Mouse (Mus musculus): ENCODE measurements around the gene Ralgapa2.

Gene Ralgapa2

DNA sequence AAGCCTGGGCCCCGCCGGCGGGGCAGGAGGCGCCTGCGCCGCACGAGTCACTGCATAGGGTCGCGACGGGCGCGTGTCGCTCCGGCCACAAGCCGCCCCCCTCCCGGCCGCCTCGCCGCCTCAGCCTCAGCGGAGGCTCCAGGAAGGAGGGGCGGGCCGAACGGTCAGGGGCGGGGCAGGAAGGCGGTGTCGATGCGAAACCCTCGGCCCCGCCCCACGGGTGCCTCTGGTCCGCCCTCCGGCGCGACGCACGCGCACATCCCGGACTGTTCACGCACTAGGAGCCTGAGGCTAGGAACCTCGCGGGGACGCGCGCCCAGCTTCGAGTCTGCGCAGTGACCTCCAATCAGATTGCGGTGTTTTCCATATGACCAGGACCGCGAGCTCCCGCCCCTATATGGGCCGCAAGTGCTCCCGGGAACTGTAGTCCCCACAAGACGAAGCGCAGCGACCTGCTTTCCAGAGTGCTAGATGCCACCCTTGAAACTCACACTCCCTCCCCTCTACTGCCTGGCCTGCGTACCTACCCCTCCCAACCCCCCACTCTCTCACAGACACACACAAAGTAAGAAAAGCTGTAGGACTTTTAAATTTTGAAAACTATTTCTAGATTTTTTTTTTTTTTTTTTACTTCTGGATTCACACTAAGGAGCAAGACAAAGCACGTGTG is at the start of gene Ralgapa2:
Gene Ralgapa2 (minus strand): TSS at position 434 of the 670 bp plus-strand sequence.
- DNase-seq (ENCODE audit: low read depth, low spot score): peak; percentile 96

DNA sequence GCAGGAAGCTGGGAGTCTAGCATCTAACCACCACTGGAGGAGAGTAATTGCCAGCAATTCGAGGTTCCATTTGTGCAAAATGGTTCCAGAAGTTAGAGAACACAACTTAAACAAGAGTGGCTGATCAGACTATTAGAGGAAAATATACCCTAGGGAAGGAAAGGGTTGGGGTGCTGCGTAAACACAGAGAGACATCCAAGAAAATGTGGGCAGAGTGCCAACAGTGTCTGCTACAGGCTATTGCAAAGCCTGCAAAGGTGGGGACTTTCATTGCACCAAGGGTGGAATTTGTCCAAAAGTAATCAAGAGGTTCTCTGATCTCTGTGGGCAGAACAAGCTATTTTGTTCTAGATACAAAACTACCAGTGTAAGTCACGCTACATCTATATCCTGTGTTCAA is 49.4 kb upstream of the Ralgapa2 start:
- no peak for DNase-seq (ENCODE audit: low read depth, low spot score)

DNA sequence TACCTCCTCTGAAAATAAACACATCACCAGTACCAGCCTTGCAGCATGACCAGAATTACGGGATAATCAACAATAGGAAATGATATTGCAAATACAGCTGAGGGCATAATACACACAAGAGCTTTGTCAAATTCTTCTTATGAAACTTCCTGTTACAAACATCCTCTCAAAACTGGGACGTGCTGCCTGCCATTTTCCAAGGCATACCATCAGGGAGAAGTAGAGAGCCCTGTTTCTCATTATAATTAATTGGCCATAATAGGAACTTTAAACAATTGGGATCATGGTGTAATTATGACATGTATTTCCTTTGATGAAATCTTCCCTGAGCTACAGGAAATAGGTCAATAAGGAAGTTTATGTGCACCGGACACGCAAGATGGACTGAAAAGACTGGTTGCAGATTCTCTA is 48.5 kb upstream of the Ralgapa2 start:
- DNase-seq (ENCODE audit: low read depth, low spot score): no peak

DNA sequence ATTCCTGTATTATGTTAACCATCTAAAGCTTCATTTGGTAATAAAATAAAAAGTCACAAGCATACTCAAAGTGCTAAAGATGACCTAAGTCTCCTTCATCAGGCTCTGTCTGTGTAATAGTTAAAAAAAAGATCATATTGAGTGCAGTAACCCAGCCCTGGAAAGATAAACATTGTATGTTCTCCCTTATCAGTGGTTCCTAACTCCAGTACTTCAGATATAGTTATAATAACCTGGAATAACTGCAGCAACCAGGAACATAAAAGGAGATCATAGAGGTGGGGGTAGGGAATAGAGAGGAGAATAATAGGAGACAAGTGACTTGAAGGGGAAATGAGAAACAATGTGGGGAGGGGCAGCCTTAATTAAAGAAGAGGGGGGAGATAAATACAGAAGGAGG is 44.0 kb upstream of the Ralgapa2 start:
- DNase-seq (ENCODE audit: low read depth, low spot score): no peak

DNA sequence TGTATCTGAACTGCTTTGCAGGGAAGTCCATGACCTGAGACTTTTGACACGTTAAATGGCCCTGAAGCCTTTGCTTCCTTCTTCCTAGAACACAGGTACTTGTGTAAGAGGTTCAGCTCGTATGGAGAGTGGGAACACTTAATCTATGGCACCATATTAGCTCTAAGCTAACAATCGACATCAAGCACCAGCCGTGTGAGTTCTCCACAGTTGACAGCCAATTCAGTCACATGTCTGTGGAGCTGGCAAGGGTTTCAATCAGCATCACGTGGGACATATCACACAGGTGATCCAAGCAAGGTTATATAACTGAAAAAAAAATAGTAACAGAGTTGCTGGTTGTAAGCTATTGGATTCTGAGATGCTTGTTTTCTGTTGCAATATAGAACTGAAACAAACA is 43.2 kb upstream of the Ralgapa2 start:
- DNase-seq (ENCODE audit: low read depth, low spot score): no peak

DNA sequence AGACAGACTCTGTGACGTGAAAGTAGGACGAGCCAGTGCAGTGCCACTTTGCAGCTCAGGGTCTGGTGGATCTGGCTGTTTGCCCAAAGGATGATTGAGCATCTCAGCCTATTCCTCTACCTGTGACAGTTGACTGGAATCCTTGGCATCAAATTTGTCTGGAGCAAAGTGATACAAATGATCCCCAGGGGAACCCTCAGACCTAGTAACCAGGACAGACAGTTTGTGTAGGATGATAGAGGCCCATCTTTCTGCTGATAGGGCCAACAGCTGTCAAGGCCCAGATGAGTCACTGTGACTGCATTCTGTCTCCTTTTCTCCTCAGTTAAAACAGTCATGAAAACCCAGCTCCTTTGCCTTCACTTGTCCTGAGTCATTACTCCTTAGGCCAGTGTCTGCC is 41.6 kb upstream of the Ralgapa2 start:
- DNase-seq (ENCODE audit: low read depth, low spot score): no peak

DNA sequence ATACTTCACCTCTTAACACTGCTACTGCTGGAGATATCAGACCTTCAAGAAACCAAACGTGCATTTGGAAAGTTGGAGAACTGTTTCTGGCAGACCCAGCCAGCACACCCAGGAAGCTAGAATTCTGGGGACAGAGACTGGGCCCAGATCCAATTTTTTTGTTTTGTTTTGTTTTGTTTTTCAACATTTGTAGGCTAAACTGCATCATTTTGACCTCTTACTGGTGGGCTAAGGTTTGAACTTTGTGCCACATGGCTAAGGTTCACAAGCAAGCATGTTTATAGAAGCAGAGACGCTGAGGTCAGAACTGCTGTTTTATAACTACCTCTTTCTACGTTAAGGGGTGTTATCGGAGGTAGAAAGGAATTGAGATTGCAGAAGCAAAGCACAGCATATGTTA is 39.7 kb upstream of the Ralgapa2 start:
- no peak for DNase-seq (ENCODE audit: low read depth, low spot score)

DNA sequence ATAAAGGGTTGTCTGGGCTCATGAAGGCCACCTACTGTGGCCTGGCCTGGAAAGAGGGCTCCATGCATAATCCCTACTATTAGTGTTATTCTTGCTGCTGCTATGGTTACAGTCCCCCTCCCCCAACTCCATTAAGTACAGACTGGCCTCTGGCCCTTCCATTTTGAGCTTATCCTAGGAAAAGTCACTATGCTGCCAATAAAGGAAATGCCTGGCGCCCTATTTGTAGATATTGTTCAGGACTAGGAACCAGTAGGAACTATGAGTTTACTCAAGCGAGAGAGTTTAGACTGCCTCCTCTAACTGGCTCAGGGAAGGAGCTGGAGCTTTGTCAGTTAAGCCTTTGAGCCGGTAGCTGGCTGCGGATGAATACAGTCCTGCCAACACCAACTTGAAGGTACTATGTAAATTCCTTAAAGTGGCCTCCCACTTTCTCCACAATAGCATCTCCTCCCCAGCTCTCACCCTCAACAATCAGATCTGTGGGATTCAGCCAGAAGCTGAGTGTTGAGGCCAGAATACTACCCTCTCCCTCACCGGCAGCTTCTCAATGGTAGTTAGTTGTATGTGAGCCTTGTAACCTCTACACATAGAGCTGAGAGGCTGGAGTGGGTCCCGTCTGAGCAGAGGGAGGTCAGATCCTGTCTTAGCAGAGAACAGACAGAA is 37.1 kb upstream of the Ralgapa2 start:
- peak; percentile 20 for DNase-seq (ENCODE audit: low read depth, low spot score)

DNA sequence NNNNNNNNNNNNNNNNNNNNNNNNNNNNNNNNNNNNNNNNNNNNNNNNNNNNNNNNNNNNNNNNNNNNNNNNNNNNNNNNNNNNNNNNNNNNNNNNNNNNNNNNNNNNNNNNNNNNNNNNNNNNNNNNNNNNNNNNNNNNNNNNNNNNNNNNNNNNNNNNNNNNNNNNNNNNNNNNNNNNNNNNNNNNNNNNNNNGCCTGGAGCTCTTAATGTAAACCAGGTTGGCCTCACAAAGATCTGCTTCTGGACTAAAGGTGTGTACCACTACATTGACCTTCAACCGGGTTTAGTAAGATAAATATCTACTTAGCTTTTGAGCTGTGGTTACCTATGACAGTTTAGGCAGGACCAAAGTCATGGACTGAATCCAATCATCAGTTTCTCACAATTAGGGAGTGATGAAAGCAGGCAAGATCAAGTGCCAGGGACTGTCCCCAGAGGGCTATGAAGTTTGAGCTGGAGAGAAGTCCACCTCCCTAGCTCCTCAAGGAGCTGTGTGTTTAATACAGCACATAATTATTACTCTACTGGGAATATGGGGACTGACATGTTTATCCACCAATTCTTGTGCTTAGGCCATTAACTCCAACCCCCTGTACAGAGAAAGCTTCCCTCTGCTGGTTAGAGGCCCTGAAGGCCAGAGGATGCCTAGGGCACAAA is 32.1 kb upstream of the Ralgapa2 start:
- DNase-seq (ENCODE audit: low read depth, low spot score): no peak

DNA sequence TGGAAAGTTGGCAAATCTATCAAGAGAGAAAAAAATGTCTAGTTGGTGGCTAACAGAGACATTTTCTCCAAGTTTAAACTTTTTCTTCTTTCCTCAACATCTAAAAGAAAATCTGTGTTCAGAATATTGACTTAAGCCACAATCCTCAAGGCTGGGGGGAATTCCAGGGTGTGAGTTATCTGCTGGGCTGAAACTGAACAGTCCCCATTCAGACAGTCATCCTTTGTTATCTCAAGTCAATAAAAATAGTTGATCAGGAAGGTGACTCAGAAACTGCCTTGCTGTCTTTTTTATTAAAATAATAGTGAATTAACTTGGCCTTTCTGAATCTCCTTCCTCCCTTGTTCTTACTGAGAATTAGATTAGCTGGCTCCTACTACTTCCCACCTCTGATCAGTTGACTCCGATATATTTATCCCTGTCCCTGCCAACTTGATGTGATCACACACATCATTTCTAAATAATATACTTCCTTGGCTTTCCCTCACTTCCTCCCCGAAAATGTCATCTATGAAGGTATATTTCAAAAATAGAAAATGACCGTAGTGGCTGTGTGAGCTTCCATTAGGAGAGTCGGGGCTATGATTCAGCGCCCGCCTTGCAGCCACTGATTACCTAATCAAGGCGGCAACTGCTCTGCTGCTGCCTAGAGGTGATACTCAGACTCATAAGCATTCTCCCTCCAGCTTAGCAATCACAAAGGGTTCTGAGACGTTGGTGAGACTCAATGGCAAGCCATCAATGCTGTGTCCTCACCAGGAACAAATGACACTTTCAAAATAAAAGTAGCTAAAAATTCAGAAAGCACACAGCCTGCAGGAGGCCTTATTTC is 21.2 kb upstream of the Ralgapa2 start:
- DNase-seq (ENCODE audit: low read depth, low spot score): no peak

DNA sequence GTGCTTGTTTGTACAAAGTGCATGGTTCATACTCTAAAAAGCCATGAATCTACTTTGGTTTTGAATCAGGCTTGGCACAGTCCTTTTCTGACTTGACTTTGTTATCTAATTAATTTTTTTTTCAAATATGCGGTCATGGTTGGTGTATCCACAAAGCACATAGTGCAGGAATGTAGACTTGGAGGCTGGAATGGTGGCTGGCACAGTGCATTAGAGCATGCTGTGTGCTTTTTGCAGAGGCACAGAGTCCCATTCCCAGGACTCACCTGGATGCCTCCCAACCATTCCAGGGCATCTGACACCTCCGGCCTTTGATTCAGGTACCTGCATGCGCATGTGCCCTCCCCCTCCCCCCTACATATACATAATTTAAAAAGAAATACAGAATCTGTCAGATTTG is 20.3 kb upstream of the Ralgapa2 start:
- no peak for DNase-seq (ENCODE audit: low read depth, low spot score)

DNA sequence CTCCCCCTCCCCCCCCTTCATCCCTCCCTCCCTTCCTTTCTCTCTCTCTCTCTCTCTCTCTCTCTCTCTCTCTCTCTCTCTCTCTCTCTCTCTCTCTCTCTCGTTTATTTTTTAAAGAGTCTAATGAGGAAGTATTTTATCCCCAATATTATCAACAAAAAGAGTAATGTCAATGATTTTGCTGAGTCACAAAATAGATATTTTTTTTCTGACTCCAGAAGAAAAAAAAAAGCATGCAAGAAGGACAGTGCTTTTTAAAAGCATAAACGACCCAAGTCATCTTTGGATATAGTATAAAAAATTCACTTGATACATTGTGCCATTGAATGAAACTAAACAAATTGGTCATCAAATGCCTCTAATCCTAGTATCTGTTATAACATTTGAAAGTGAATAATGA is 13.3 kb upstream of the Ralgapa2 start:
- no peak for DNase-seq (ENCODE audit: low read depth, low spot score)

DNA sequence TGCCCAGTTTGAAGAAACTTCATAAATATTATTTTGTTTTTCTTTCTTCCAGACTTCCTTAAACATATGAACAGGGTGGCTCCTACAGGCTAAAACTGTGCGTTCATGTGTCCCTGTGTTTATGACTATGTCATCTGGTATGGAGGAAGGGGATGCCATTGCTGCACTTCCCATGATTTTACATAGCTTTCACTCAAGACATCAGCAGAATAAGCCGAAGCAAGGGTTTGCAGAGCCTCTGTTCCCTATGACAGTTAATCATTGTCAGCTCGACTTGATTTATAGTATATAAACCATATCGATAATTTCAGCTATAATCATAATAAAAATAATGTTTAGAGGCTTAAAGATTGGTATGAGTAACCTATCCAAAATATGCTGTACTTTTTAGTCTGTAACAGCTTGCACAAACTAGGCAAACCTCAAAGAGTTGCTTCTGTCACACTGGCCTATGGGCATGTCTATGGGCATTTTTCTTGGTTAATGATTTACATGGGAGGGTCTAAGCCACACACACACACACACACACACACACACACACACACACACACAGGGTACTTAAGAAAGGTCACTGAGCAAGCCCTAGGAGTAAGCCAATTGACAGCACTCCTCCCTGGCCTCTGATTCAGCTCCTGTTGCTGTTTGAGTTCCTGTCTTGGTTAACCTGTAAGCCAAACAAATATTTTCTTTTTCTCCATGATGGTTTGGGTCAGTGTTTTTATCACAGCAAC is 12.7 kb upstream of the Ralgapa2 start:
- DNase-seq (ENCODE audit: low read depth, low spot score): no peak

DNA sequence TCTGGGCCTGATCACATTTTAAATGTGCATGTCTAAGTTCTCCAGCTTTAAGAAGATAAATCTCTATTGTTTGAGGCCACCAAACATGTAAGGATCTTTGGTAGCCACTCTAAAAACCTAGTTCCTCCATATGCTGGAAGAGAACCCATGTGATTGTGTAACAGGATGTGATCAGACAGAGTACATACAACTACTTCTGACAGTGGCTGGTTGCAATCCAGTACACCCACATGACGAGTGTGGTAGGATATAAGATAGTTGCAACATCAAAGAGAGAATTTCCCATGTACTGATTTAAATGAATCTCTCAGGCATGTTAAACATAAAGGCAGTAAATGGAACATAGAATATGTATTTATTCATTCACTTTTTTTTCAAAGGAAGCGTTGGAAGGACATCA is 4.8 kb upstream of the Ralgapa2 start:
- no peak for DNase-seq (ENCODE audit: low read depth, low spot score)

DNA sequence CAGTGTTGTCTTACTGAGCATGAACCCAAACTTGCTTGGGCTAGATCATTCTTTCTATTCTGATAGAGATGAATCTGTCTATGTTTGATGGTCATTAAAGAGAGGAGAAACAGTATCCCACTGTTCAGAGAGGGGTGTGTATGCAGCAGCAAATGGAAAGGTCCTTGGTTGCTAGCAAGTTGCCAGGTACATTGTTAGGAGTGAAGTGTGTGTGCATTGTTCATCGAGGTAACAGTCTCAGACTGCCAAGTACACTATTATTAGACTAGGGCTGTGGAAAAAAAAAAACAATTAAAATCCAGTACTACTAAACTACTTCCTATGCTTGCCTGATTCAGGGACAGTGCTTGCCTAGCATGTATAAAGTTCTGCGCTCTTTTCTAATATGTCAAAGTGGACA is 2.9 kb upstream of the Ralgapa2 start:
- no peak for DNase-seq (ENCODE audit: low read depth, low spot score)

DNA sequence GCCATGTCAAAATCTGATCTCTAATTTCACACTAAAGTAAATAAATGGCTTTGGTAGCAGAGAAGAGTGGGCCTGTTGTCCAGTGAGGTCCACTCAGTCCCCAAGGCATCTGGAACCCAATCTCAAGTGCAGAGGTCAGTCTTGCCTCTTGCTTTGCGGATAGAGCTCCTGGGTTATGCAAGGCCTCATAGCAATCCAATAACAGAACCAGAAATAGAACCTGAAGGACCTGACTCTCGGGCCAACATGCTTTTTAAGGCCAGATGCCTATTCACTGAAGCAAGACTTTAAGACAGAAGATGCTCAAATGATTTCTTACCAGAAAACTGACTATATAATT is 407 bp upstream of the Ralgapa2 start:
- no peak for DNase-seq (ENCODE audit: low read depth, low spot score)

DNA sequence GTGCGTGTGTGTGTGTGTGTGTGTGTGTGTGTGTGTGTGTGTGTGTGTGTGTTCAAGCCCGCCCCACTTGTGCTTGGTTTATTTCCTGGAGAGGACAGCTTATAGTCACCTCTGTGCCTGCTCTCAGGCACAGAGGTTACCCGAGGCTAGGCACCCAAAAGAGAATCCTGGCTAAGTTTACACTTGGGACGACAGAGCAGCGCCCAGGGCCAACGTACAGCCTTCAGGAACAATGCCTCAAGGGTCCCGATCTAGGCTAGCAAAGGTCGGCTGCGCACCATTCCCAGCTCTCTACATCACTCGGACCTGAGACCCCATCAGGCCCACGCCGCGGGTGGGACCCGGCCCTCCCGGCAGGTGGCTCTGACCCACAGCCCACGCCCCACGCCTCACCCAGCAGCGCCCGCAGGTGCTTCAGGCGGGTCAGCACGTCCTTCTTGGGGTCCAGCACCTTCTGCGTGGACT is 711 bp downstream of the Ralgapa2 start:
- DNase-seq (ENCODE audit: low read depth, low spot score): no peak

DNA sequence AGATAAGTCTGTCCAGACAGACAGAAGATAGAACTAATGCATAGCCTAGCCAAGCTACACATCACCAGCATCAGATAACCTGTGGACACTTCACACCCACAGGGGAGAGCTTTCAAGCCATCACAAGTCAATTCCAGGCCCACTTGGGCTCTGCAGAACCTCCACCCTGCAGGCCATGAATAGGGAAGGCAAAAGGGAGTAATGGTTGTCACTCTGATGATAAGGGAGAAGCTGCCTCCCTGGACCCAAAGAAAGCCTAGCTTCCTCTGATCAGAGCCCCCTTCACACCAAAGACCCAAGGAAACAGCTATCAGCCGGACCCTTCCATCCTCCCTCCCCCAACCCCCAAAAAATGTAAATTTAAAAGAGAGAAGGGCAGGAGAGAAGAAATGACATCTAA is 1.4 kb downstream of the Ralgapa2 start:
- DNase-seq (ENCODE audit: low read depth, low spot score): no peak

DNA sequence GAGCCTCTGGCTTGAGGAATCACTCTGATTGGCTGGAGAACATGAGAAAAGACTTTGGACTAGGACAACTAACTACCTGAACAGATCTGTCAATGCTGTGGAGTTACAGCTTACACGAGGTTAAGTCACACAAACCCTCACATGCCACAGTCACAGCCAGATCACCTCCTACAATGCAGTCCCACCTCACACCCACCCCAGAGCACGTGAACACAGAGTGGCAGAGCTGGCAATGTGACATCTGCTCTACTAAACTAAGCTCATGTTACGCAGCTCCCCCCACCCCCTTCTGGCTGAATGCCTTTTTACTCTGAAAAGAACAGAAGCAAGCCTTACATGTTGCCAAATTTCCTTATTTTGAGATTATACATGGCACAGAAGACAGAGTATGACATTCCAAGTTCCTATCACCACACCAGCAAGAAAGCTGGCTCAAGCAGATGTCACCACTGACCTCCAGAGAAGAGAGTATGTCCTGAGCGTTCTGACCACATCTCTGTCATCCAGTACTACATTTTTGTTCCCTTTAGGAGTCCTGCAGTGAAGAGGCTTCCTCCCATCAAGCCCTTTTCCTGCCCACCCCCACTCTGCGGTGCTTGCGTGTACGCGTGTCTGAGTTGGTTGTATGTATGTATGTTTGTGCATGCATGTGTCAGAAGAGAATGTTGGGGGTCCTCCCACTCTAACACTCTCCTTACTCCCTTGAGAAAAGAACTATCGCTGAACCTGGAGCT is 9.4 kb downstream of the Ralgapa2 start:
- DNase-seq (ENCODE audit: low read depth, low spot score): no peak

DNA sequence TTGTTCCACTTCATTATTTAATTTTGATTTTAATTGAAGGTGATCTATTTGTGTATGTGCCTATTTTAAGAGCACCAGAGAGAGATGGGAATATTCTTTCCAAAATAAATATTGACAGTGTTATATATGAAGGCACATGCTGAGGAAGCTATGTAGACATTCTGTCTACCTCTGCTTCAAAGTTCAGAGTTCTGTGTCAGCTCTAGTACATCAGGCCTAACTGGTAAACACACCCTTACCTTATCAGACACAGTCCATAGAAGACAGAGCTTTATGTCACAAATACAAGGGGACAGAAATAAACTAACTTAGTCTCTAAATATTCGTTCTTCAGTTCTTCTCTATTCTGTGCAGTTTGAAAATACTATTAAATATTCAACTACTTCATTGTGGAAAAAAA is 12.1 kb downstream of the Ralgapa2 start:
- DNase-seq (ENCODE audit: low read depth, low spot score): no peak

DNA sequence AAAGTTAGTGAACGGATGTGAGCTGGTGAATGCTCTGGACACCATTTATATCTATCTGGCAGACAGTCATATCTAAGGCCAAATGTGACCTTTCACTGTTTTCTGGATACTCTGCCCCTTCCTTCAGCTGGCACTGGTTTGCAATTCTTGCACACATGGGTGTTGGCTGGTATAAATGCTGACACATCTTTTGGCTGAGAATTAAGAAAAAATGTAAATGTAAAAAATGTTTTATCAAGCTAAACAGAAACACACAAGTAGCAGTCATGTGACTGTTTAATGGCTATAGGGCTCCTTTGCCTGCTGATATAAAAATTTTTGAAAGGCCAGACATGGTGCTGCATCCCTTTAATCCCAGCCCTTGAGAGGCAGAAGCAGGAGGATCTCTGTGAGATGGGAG is 13.0 kb downstream of the Ralgapa2 start:
- DNase-seq (ENCODE audit: low read depth, low spot score): no peak
